Mouse (Mus musculus): ENCODE results near the gene Tbc1d10b. TPM values are rescaled to one million over a fixed set of nuclear protein-coding genes. Genes with fewer than 3 reads are reported as not detected.

Tbc1d10b gene
- polyA plus RNA-seq, 1 experiment: 62.8 TPM

GRCm38 (mm10) chr7:127223515-127224478, 15.5 kb upstream of the Tbc1d10b start:
- no peaks in the 10 kb centered on the region for H3K79me2 ChIP-seq (ENCODE audit: control insufficient read depth, insufficient read depth)
- no peak overlapping the region for H3K4me3 ChIP-seq
- no peaks in the 10 kb centered on the region for H3K27me3 ChIP-seq (ENCODE audit: control insufficient read depth, insufficient read depth, insufficient read length)
- TF ChIP-seq CEBPB (IDR thresholded peaks at IDR 0.05; ENCODE audit: insufficient read depth, poor library complexity, severe bottlenecking) (no peak), USF1 (IDR thresholded peaks at IDR 0.05; ENCODE audit: low read depth) (no peak)
- H3ac ChIP-seq (ENCODE audit: control insufficient read depth, insufficient read length): no peak overlapping the region
- H3K36me3 ChIP-seq (ENCODE audit: control insufficient read depth, insufficient read depth): no peaks in the 10 kb centered on the region
- H3K4me2 ChIP-seq (ENCODE audit: low read depth): no peak overlapping the region

- Histone ChIP-seq H3ac (ENCODE audit: control insufficient read depth, insufficient read length) (no peak overlapping the region), H3K27me3 (ENCODE audit: control insufficient read depth, insufficient read depth, insufficient read length) (no peaks in the 10 kb centered on the region)
- no peak for TF ChIP-seq REST (IDR thresholded peaks at IDR 0.05; ENCODE audit: insufficient read depth, insufficient read length)
- no peak for TF ChIP-seq SRF (IDR thresholded peaks at IDR 0.05; ENCODE audit: control insufficient read depth, insufficient read length, low read depth)
- no peak for TF ChIP-seq TCF3 (IDR thresholded peaks at IDR 0.05; ENCODE audit: insufficient read length, low read depth)
- TF ChIP-seq TCF12 (IDR thresholded peaks at IDR 0.05; ENCODE audit: insufficient read depth, poor library complexity, severe bottlenecking): no peak
- TF ChIP-seq MYOD1 (IDR thresholded peaks at IDR 0.05; ENCODE audit: control insufficient read depth in 1 of 3, insufficient read length in 2 of 3, low read depth in 2 of 3): no peak
- no peak for TF ChIP-seq POLR2A (IDR thresholded peaks at IDR 0.05; ENCODE audit: insufficient read length, low read depth)
- TF ChIP-seq MAX (IDR thresholded peaks at IDR 0.05; ENCODE audit: low read depth): no peak
- no peak for TF ChIP-seq CEBPB (IDR thresholded peaks at IDR 0.05; ENCODE audit: insufficient read depth, poor library complexity, severe bottlenecking)
- no peak for TF ChIP-seq E2F4 (IDR thresholded peaks at IDR 0.05; ENCODE audit: insufficient read depth)
Observed at GRCm38 (mm10) chr7:127223106-127223505, 14.8 kb upstream of the Tbc1d10b start.

GRCm38 (mm10) chr7:127220440-127220839, 12.2 kb upstream of the Tbc1d10b start:
- TF ChIP-seq POLR2AphosphoS2 (IDR thresholded peaks at IDR 0.05; ENCODE audit: insufficient read length, low read depth) (no peak), USF1 (IDR thresholded peaks at IDR 0.05; ENCODE audit: low read depth) (no peak), TCF12 (IDR thresholded peaks at IDR 0.05; ENCODE audit: insufficient read depth, poor library complexity, severe bottlenecking) (no peak), MYOG (IDR thresholded peaks at IDR 0.05; ENCODE audit: control insufficient read depth in 1 of 3, insufficient read depth in 1 of 3, insufficient read length in 2 of 3, low read depth in 2 of 3) (no peak), TCF3 (IDR thresholded peaks at IDR 0.05; ENCODE audit: insufficient read length, low read depth) (no peak), MYOD1 (IDR thresholded peaks at IDR 0.05; ENCODE audit: control insufficient read depth in 1 of 3, insufficient read length in 2 of 3, low read depth in 2 of 3) (no peak), POLR2A (IDR thresholded peaks at IDR 0.05; ENCODE audit: insufficient read length, low read depth) (no peak), SRF (IDR thresholded peaks at IDR 0.05; ENCODE audit: control insufficient read depth, insufficient read length, low read depth) (no peak), REST (IDR thresholded peaks at IDR 0.05; ENCODE audit: insufficient read depth, insufficient read length) (no peak), CEBPB (IDR thresholded peaks at IDR 0.05; ENCODE audit: insufficient read depth, poor library complexity, severe bottlenecking) (no peak), E2F4 (IDR thresholded peaks at IDR 0.05; ENCODE audit: insufficient read depth) (no peak), MAX (IDR thresholded peaks at IDR 0.05; ENCODE audit: low read depth) (no peak)
- H3ac ChIP-seq (ENCODE audit: control insufficient read depth, insufficient read length): no peak overlapping the region
- H3K79me2 ChIP-seq (ENCODE audit: control insufficient read depth, insufficient read depth): no peaks in the 10 kb centered on the region
- H3K36me3 ChIP-seq (ENCODE audit: control insufficient read depth, insufficient read depth): no peaks in the 10 kb centered on the region
- H3K27me3 ChIP-seq (ENCODE audit: control insufficient read depth, insufficient read depth, insufficient read length): no peaks in the 10 kb centered on the region
- H3K4me2 ChIP-seq (ENCODE audit: low read depth): no peak overlapping the region
- no peak overlapping the region for H3K4me3 ChIP-seq

More at GRCm38 (mm10) chr7:127223106-127223505, 14.8 kb upstream of the Tbc1d10b start:
- H3K4me3 ChIP-seq: no peak overlapping the region
- H3K36me3 ChIP-seq (ENCODE audit: control insufficient read depth, insufficient read depth): no peaks in the 10 kb centered on the region
- no peaks in the 10 kb centered on the region for H3K79me2 ChIP-seq (ENCODE audit: control insufficient read depth, insufficient read depth)
- no peak overlapping the region for H3K4me2 ChIP-seq (ENCODE audit: low read depth)

GRCm38 (mm10) chr7:127218670-127219069, 10.4 kb upstream of the Tbc1d10b start:
- TF ChIP-seq USF1 (IDR thresholded peaks at IDR 0.05; ENCODE audit: low read depth): no peak
- TF ChIP-seq REST (IDR thresholded peaks at IDR 0.05; ENCODE audit: insufficient read depth, insufficient read length): no peak
- no peak for TF ChIP-seq E2F4 (IDR thresholded peaks at IDR 0.05; ENCODE audit: insufficient read depth)
- TF ChIP-seq MAX (IDR thresholded peaks at IDR 0.05; ENCODE audit: low read depth): no peak
- TF ChIP-seq MYOG (IDR thresholded peaks at IDR 0.05; ENCODE audit: control insufficient read depth in 1 of 3, insufficient read depth in 1 of 3, insufficient read length in 2 of 3, low read depth in 2 of 3): no peak
- no peak for TF ChIP-seq POLR2AphosphoS2 (IDR thresholded peaks at IDR 0.05; ENCODE audit: insufficient read length, low read depth)
- TF ChIP-seq POLR2A (IDR thresholded peaks at IDR 0.05; ENCODE audit: insufficient read length, low read depth): no peak
- no peak for TF ChIP-seq CEBPB (IDR thresholded peaks at IDR 0.05; ENCODE audit: insufficient read depth, poor library complexity, severe bottlenecking)
- no peak for TF ChIP-seq TCF3 (IDR thresholded peaks at IDR 0.05; ENCODE audit: insufficient read length, low read depth)
- TF ChIP-seq TCF12 (IDR thresholded peaks at IDR 0.05; ENCODE audit: insufficient read depth, poor library complexity, severe bottlenecking): no peak
- TF ChIP-seq MYOD1 (IDR thresholded peaks at IDR 0.05; ENCODE audit: control insufficient read depth in 1 of 3, insufficient read length in 2 of 3, low read depth in 2 of 3): no peak
- no peak for TF ChIP-seq SRF (IDR thresholded peaks at IDR 0.05; ENCODE audit: control insufficient read depth, insufficient read length, low read depth)
- H3K27me3 ChIP-seq (ENCODE audit: control insufficient read depth, insufficient read depth, insufficient read length): no peaks in the 10 kb centered on the region
- H3ac ChIP-seq (ENCODE audit: control insufficient read depth, insufficient read length): no peak overlapping the region
- no peaks in the 10 kb centered on the region for H3K79me2 ChIP-seq (ENCODE audit: control insufficient read depth, insufficient read depth)
- H3K4me3 ChIP-seq: no peak overlapping the region
- H3K36me3 ChIP-seq (ENCODE audit: control insufficient read depth, insufficient read depth): no peaks in the 10 kb centered on the region
- no peak overlapping the region for H3K4me2 ChIP-seq (ENCODE audit: low read depth)

Data from myocyte (in vitro differentiated cells).